Mouse (Mus musculus): ENCODE results near the gene Clec11a.

The Clec11a gene

GRCm38 (mm10) chr7:44306516-44307240 is at the start of gene Clec11a:
Gene Clec11a (minus strand): TSS chr7:44306902.
- no peak for DNase-seq (ENCODE audit: low read depth)

- no peak for DNase-seq (ENCODE audit: low read depth)
Observed at GRCm38 (mm10) chr7:44355411-44355810, 48.7 kb upstream of the Clec11a start.

GRCm38 (mm10) chr7:44353601-44354340 is 47.1 kb upstream of the Clec11a start:
- no peak for DNase-seq (ENCODE audit: low read depth)

- no peak for DNase-seq (ENCODE audit: low read depth)
Observed at GRCm38 (mm10) chr7:44352750-44353600, 46.3 kb upstream of the Clec11a start.

GRCm38 (mm10) chr7:44351881-44352749 is 45.4 kb upstream of the Clec11a start:
- no peak for DNase-seq (ENCODE audit: low read depth)

GRCm38 (mm10) chr7:44350957-44351711 is 44.4 kb upstream of the Clec11a start:
- peak; percentile 85 for DNase-seq (ENCODE audit: low read depth)

GRCm38 (mm10) chr7:44349043-44349442 is 42.3 kb upstream of the Clec11a start:
- no peak for DNase-seq (ENCODE audit: low read depth)

- DNase-seq (ENCODE audit: low read depth), result peak; percentile 30
Observed at GRCm38 (mm10) chr7:44344622-44345021, 37.9 kb upstream of the Clec11a start.

- no peak for DNase-seq (ENCODE audit: low read depth)
Observed at GRCm38 (mm10) chr7:44343459-44344015, 36.8 kb upstream of the Clec11a start.

- no peak for DNase-seq (ENCODE audit: low read depth)
Observed at GRCm38 (mm10) chr7:44341714-44342113, 35.0 kb upstream of the Clec11a start.

- no peak for DNase-seq (ENCODE audit: low read depth)
Observed at GRCm38 (mm10) chr7:44341119-44341518, 34.4 kb upstream of the Clec11a start.

- DNase-seq (ENCODE audit: low read depth), result no peak
Observed at GRCm38 (mm10) chr7:44340226-44340625, 33.5 kb upstream of the Clec11a start.

GRCm38 (mm10) chr7:44337121-44337849 is 30.6 kb upstream of the Clec11a start:
- no peak for DNase-seq (ENCODE audit: low read depth)

GRCm38 (mm10) chr7:44336046-44337021 is 29.6 kb upstream of the Clec11a start:
- no peak for DNase-seq (ENCODE audit: low read depth)

- DNase-seq (ENCODE audit: low read depth), result no peak
Observed at GRCm38 (mm10) chr7:44335031-44335878, 28.6 kb upstream of the Clec11a start.

- DNase-seq (ENCODE audit: low read depth), result no peak
Observed at GRCm38 (mm10) chr7:44334139-44334538, 27.4 kb upstream of the Clec11a start.

GRCm38 (mm10) chr7:44332336-44332735 is 25.6 kb upstream of the Clec11a start:
- DNase-seq (ENCODE audit: low read depth), result no peak

- DNase-seq (ENCODE audit: low read depth), result no peak
Observed at GRCm38 (mm10) chr7:44326614-44327013, 19.9 kb upstream of the Clec11a start.

Data from induced T-regulatory cell, adult 2 months (primary cell).